25 mouse cellular contexts compared by ENCODE assay signal in genomic region chr6:27956278-27956857, GRCm38 (mm10).
A peak's percentile ranks its signal among the peaks of the same experiment; 100 is the strongest.
DNase-seq lines count a peak whose midpoint lies in the region; ATAC-seq and TF ChIP-seq lines count a peak whose summit lies in the region.
"Had no signal": no experiment of that assay in that cellular context is flagged by ENCODE, and none has a peak within 500 bp of the region (broad histone marks: within the 10 kb centered on the region; RNA-seq: fewer than 3 reads in every experiment).

No protein-coding gene starts in this region.

- no peaks in the 10 kb centered on the region for H3K9me3 ChIP-seq in hindbrain, postnatal 0 days (ENCODE audit: low read length)
- H3K9me3 ChIP-seq in hindbrain, embryonic 14.5 days (ENCODE audit: control insufficient read depth, low read length) = no peaks in the 10 kb centered on the region
- no peaks in the 10 kb centered on the region for H3K9me3 ChIP-seq in embryonic facial prominence, embryonic 11.5 days (replicated peaks; ENCODE audit: control insufficient read depth, low read length)
- H3K9me3 ChIP-seq in midbrain, postnatal 0 days (ENCODE audit: low read length) = no peaks in the 10 kb centered on the region
- H3K9me3 ChIP-seq: embryonic facial prominence, embryonic 15.5 days; heart, embryonic 12.5 days; liver, embryonic 12.5 days had no signal

- TF ChIP-seq CTCF in hindbrain, postnatal 0 days (IDR thresholded peaks at IDR 0.05; ENCODE audit: low read depth) = no peak
- no peak for TF ChIP-seq CTCF in brain, embryonic 14.5 days (IDR thresholded peaks at IDR 0.05; ENCODE audit: borderline replicate concordance, extremely low read depth, insufficient read depth, insufficient read length)
- TF ChIP-seq CTCF in midbrain, postnatal 0 days (IDR thresholded peaks at IDR 0.05) = no peak

- H3K36me3 ChIP-seq in hindbrain, postnatal 0 days (ENCODE audit: insufficient read depth, low read length) = no peaks in the 10 kb centered on the region
- no peaks in the 10 kb centered on the region for H3K36me3 ChIP-seq in hindbrain, embryonic 14.5 days (replicated peaks; ENCODE audit: control insufficient read depth, insufficient read depth)
- H3K36me3 ChIP-seq in embryonic facial prominence, embryonic 11.5 days (replicated peaks; ENCODE audit: control insufficient read depth, insufficient read depth, low read depth, low read length) = no peaks in the 10 kb centered on the region
- H3K36me3 ChIP-seq in midbrain, postnatal 0 days (ENCODE audit: insufficient read depth, low read length) = no peaks in the 10 kb centered on the region
- H3K36me3 ChIP-seq: embryonic facial prominence, embryonic 15.5 days; heart, embryonic 12.5 days; liver, embryonic 12.5 days had no signal

- H3K27ac ChIP-seq in hindbrain, postnatal 0 days = no peak overlapping the region
- H3K27ac ChIP-seq in hindbrain, embryonic 14.5 days = no peak overlapping the region
- no peak overlapping the region for H3K27ac ChIP-seq in embryonic facial prominence, embryonic 11.5 days (replicated peaks; ENCODE audit: low read depth, low read length)
- no peak overlapping the region for H3K27ac ChIP-seq in midbrain, postnatal 0 days (ENCODE audit: low read depth, low read length)
- H3K27ac ChIP-seq: embryonic facial prominence, embryonic 15.5 days; gastrocnemius, adult 2 months; heart, adult 2 months; kidney, postnatal 0 days; liver, embryonic 12.5 days had no signal

- no peak overlapping the region for H3K4me2 ChIP-seq in hindbrain, postnatal 0 days (ENCODE audit: low read depth, low read length)
- H3K4me2 ChIP-seq in hindbrain, embryonic 14.5 days (replicated peaks) = no peak overlapping the region
- no peak overlapping the region for H3K4me2 ChIP-seq in embryonic facial prominence, embryonic 11.5 days (ENCODE audit: low read depth, low read length)
- no peak overlapping the region for H3K4me2 ChIP-seq in midbrain, postnatal 0 days (ENCODE audit: low read depth, low read length, poor library complexity, severe bottlenecking)
- H3K4me2 ChIP-seq: embryonic facial prominence, embryonic 15.5 days; heart, embryonic 12.5 days; liver, embryonic 12.5 days had no signal

- DNase-seq in hindbrain, postnatal 0 days (ENCODE audit: low spot score) = no peak
- no peak for DNase-seq in hindbrain, embryonic 14.5 days (ENCODE audit: low spot score)
- DNase-seq in brain, embryonic 14.5 days (ENCODE audit: low read depth) = peak; percentile 66
- DNase-seq in embryonic facial prominence, embryonic 11.5 days (ENCODE audit: low spot score) = peak; percentile 25
- DNase-seq in midbrain, postnatal 0 days (ENCODE audit: low spot score) = peak; percentile 9
- DNase-seq in heart, postnatal 36 days = no peak
- DNase-seq: adrenal gland, postnatal 10 days; B cell, adult 2 months; cerebellum, adult 11-12 months; cerebellum, postnatal 10 days; gastrocnemius, adult 2 months; heart, adult 2 months; kidney, adult 8-10 months; kidney, postnatal 4 days; left cerebral cortex, postnatal 4 days; liver, postnatal 0 days; lung, postnatal 36 days; retina, postnatal 1 day; right cerebral cortex, postnatal 14 days had no signal

- TF ChIP-seq POLR2A in brain, embryonic 14.5 days (IDR thresholded peaks at IDR 0.05; ENCODE audit: borderline replicate concordance, extremely low read depth, insufficient read depth, insufficient read length, poor library complexity, severe bottlenecking) = no peak

- WGBS in hindbrain, postnatal 0 days = 58% methylated on average over 6 of the region's 6 CpGs
- 71% methylated on average over 6 of the region's 6 CpGs for WGBS in hindbrain, embryonic 14.5 days
- 60% methylated on average over 6 of the region's 6 CpGs for WGBS in embryonic facial prominence, embryonic 11.5 days
- 55% methylated on average over 6 of the region's 6 CpGs for WGBS in midbrain, postnatal 0 days

- no peak overlapping the region for H3K4me3 ChIP-seq in hindbrain, postnatal 0 days (ENCODE audit: low read length)
- H3K4me3 ChIP-seq in hindbrain, embryonic 14.5 days (replicated peaks; ENCODE audit: low read length) = no peak overlapping the region
- H3K4me3 ChIP-seq in embryonic facial prominence, embryonic 11.5 days (ENCODE audit: low read depth, low read length) = no peak overlapping the region
- no peak overlapping the region for H3K4me3 ChIP-seq in midbrain, postnatal 0 days (ENCODE audit: low read depth, low read length)
- H3K4me3 ChIP-seq: embryonic facial prominence, embryonic 15.5 days; gastrocnemius, adult 2 months; heart, adult 2 months; heart, embryonic 12.5 days; liver, embryonic 12.5 days had no signal

- ATAC-seq in hindbrain, postnatal 0 days = peak; percentile 32; the same call in 1 of the 2 replicates
- no peak for ATAC-seq in hindbrain, embryonic 14.5 days (ENCODE audit: low FRiP score)
- no peak for ATAC-seq in embryonic facial prominence, embryonic 11.5 days (replicated peaks; ENCODE audit: insufficient number of reproducible peaks, low FRiP score, low TSS enrichment, low read depth)
- no peak for ATAC-seq in midbrain, postnatal 0 days (ENCODE audit: low FRiP score)
- ATAC-seq: activated CD4-positive, CD25-positive, alpha-beta regulatory T cell, adult 4 months; intestine, embryonic 16.5 days; liver, embryonic 12.5 days; liver, postnatal 0 days had no signal

- H3K4me1 ChIP-seq in hindbrain, postnatal 0 days (ENCODE audit: insufficient read depth, low read length) = no peaks in the 10 kb centered on the region
- no peaks in the 10 kb centered on the region for H3K4me1 ChIP-seq in hindbrain, embryonic 14.5 days (replicated peaks; ENCODE audit: control insufficient read depth, insufficient read depth, low read length)
- H3K4me1 ChIP-seq in embryonic facial prominence, embryonic 11.5 days (ENCODE audit: control insufficient read depth, insufficient read depth, low read length) = no peaks in the 10 kb centered on the region
- no peaks in the 10 kb centered on the region for H3K4me1 ChIP-seq in midbrain, postnatal 0 days (ENCODE audit: insufficient read depth, low read length)
- H3K4me1 ChIP-seq: embryonic facial prominence, embryonic 15.5 days; heart, embryonic 12.5 days; liver, embryonic 12.5 days had no signal

- intact Hi-C loops in heart, postnatal 36 days (cut with DNase I) = no loop called here

- H3K9ac ChIP-seq in hindbrain, postnatal 0 days (replicated peaks; ENCODE audit: low read length) = no peak overlapping the region
- no peak overlapping the region for H3K9ac ChIP-seq in hindbrain, embryonic 14.5 days
- no peak overlapping the region for H3K9ac ChIP-seq in embryonic facial prominence, embryonic 11.5 days (replicated peaks; ENCODE audit: low read length)
- H3K9ac ChIP-seq in midbrain, postnatal 0 days (replicated peaks; ENCODE audit: low read length, poor library complexity, severe bottlenecking) = no peak overlapping the region
- H3K9ac ChIP-seq: embryonic facial prominence, embryonic 15.5 days; heart, embryonic 12.5 days; liver, embryonic 12.5 days; liver, postnatal 0 days had no signal

- no peaks in the 10 kb centered on the region for H3K27me3 ChIP-seq in hindbrain, postnatal 0 days (ENCODE audit: insufficient read depth, low read length)
- no peaks in the 10 kb centered on the region for H3K27me3 ChIP-seq in hindbrain, embryonic 14.5 days (ENCODE audit: control insufficient read depth, insufficient read depth, low read length)
- no peaks in the 10 kb centered on the region for H3K27me3 ChIP-seq in embryonic facial prominence, embryonic 11.5 days (ENCODE audit: control insufficient read depth, insufficient read depth, low read length)
- no peaks in the 10 kb centered on the region for H3K27me3 ChIP-seq in midbrain, postnatal 0 days (ENCODE audit: insufficient read depth, low read length)
- H3K27me3 ChIP-seq: embryonic facial prominence, embryonic 15.5 days; heart, embryonic 12.5 days; liver, embryonic 12.5 days had no signal

Comparison
In these comparisons a context has a peak if more than half of its experiments do, and no peak if none do; other contexts are left out.
1. DNase-seq: peak in brain, embryonic 14.5 days (single experiment), embryonic facial prominence, embryonic 11.5 days (single experiment) and midbrain, postnatal 0 days (single experiment); none in hindbrain, postnatal 0 days (single experiment), hindbrain, embryonic 14.5 days (single experiment) and heart, postnatal 36 days (0 of 2).